In the genomic region with DNA sequence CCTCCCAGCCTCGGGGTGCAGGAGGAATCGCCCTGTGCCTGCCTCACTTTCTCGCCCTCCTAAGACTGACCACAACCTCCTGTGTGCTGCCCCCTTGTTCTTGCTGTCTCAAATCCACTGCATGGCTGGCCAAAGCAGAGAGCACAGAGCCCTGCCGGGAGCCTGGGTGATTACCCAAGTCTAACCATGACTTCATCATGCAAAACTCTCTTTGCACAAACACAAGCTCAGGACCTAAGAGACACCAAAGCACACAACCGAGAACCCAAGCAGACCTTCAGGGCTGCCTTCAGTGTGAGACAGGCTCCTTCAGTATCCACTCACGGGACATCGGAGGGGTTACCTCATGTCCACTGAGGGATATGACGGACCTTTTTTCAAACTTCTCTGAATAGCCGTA, we compare ENCODE assay signal across 20 mouse cellular contexts.
"Had no signal": no experiment of that assay in that cellular context is flagged by ENCODE, and none has a peak within 500 bp of the region (broad histone marks: within the 10 kb centered on the region; RNA-seq: fewer than 3 reads in every experiment).

No protein-coding gene starts in this region.

- H3K4me3 ChIP-seq: liver, embryonic 13.5 days; liver, embryonic 15.5 days; lung, embryonic 15.5 days; midbrain, embryonic 13.5 days; midbrain, embryonic 15.5 days; myocyte; neural tube, embryonic 13.5 days; neural tube, embryonic 15.5 days; stomach, embryonic 15.5 days had no signal

- H3K9ac ChIP-seq: liver, embryonic 13.5 days; liver, embryonic 15.5 days; liver, postnatal 0 days; lung, embryonic 15.5 days; midbrain, embryonic 13.5 days; midbrain, embryonic 15.5 days; neural tube, embryonic 13.5 days; neural tube, embryonic 15.5 days; stomach, embryonic 15.5 days had no signal

- ATAC-seq: liver, postnatal 0 days; midbrain, embryonic 13.5 days; midbrain, embryonic 15.5 days had no signal

- H3K27me3 ChIP-seq: liver, embryonic 13.5 days; liver, embryonic 15.5 days; lung, embryonic 15.5 days; midbrain, embryonic 13.5 days; midbrain, embryonic 15.5 days; neural tube, embryonic 13.5 days; neural tube, embryonic 15.5 days; stomach, embryonic 15.5 days had no signal

- H3K36me3 ChIP-seq: liver, embryonic 13.5 days; liver, embryonic 15.5 days; midbrain, embryonic 15.5 days; stomach, embryonic 15.5 days had no signal

- H3K9me3 ChIP-seq: liver, embryonic 13.5 days; liver, embryonic 15.5 days; lung, embryonic 15.5 days; midbrain, embryonic 13.5 days; midbrain, embryonic 15.5 days; neural tube, embryonic 13.5 days; neural tube, embryonic 15.5 days; stomach, embryonic 15.5 days had no signal

- DNase-seq: liver, embryonic 13.5 days; liver, postnatal 0 days; lung, adult 2 months; lung, postnatal 14 days; lung, postnatal 36 days; right cerebral cortex, postnatal 14 days; thymus, adult 18-20 months; thymus, postnatal 14 days; thymus, postnatal 36 days had no signal

- H3K27ac ChIP-seq: liver, embryonic 13.5 days; liver, embryonic 15.5 days; macrophage; midbrain, embryonic 13.5 days; midbrain, embryonic 15.5 days; neural tube, embryonic 13.5 days; neural tube, embryonic 15.5 days; stomach, embryonic 15.5 days; stomach, postnatal 0 days had no signal

- H3K4me2 ChIP-seq: liver, embryonic 13.5 days; liver, embryonic 15.5 days; lung, embryonic 15.5 days; midbrain, embryonic 11.5 days; midbrain, embryonic 13.5 days; midbrain, embryonic 15.5 days; neural tube, embryonic 13.5 days; neural tube, embryonic 15.5 days; stomach, embryonic 15.5 days had no signal

- H3K4me1 ChIP-seq: liver, embryonic 13.5 days; midbrain, embryonic 13.5 days; midbrain, embryonic 15.5 days; neural tube, embryonic 13.5 days; neural tube, embryonic 15.5 days; stomach, embryonic 15.5 days had no signal
